Mouse (Mus musculus) lung, postnatal 0 days (tissue): ENCODE results near the gene Zzef1.

Source experiments
- CTCF ChIP-seq: IDR thresholded peaks from 2 replicates; pipeline ENCODE4 v1.5.1; 2016; ENCODE audit warnings: antibody characterized with exemption, mild to moderate bottlenecking
- EP300 ChIP-seq: IDR thresholded peaks from 2 replicates; pipeline ENCODE4 v1.6.1; 2016; ENCODE audit warnings: antibody characterized with exemption, mild to moderate bottlenecking, control low read depth

- TF ChIP-seq CTCF: no peak
- no peak for TF ChIP-seq EP300
These were observed 179.0 kb downstream of the Zzef1 start for GRCm38 (mm10) chr11:72974995-72975503.
